Mouse (Mus musculus) thymus, adult 2 months (tissue): Measurements from ENCODE around the gene Tmem252. TPM values are rescaled to one million over a fixed set of nuclear protein-coding genes. Genes with fewer than 3 reads are reported as not detected.
"Not testable (repeated sequence)": the region's sequence is repeated elsewhere in the genome, so short reads cannot be mapped to it uniquely, and the experiment has no call there.

Source experiments
- DNase-seq: peaks from one replicate; pipeline ENCODE4 v3.0.0; 2021
- H3K27ac ChIP-seq: fragments of 200-500 bp; 2 replicates; pipeline ENCODE4 v1.5.1; 2012; ENCODE audit warnings: low read length, control low read depth; ENCODE audit not compliant: control insufficient read depth, insufficient read depth
- H3K27me3 ChIP-seq: fragments of 200-500 bp; 2 replicates; pipeline ENCODE4 v1.6.1; 2012; ENCODE audit warnings: mild to moderate bottlenecking, low read length, moderate library complexity, mixed read lengths; ENCODE audit not compliant: control insufficient read depth, insufficient read depth
- H3K36me3 ChIP-seq: fragments of 200-500 bp; 2 replicates; pipeline ENCODE4 v1.6.1; 2012; ENCODE audit warnings: mild to moderate bottlenecking, low read length, moderate library complexity; ENCODE audit not compliant: control insufficient read depth, insufficient read depth
- H3K4me1 ChIP-seq: fragments of 200-500 bp; replicated peaks from 2 replicates; pipeline ENCODE4 v1.6.1; 2012; ENCODE audit warnings: low read length; ENCODE audit not compliant: control insufficient read depth, insufficient read depth
- H3K4me3 ChIP-seq: fragments of 200-500 bp; 2 replicates; pipeline ENCODE4 v1.5.1; 2012; ENCODE audit warnings: mild to moderate bottlenecking, low read length, control low read depth, moderate library complexity; ENCODE audit not compliant: control insufficient read depth, insufficient read depth
- CTCF ChIP-seq: fragments of 200-500 bp; IDR thresholded peaks from 2 replicates; pipeline ENCODE4 v1.5.1; 2012; ENCODE audit warnings: mild to moderate bottlenecking, control low read depth, low read length, moderate library complexity, borderline replicate concordance; ENCODE audit not compliant: control insufficient read depth, poor library complexity, insufficient read depth; ENCODE audit errors: extremely low read depth
- POLR2A ChIP-seq: fragments of 200-500 bp; IDR thresholded peaks from 2 replicates; pipeline ENCODE4 v1.6.1; 2012; ENCODE audit warnings: mild to moderate bottlenecking, low read length, control low read depth, moderate library complexity; ENCODE audit not compliant: control insufficient read depth, poor library complexity, insufficient read depth; ENCODE audit errors: extremely low read depth
- WGBS: fragments of 180-500 bp; shearing (Covaris S2); methylation state at CpG from one replicate; pipeline ENCODE4 v1.1.7; 2018; 5-methylcytosine and 5-hydroxymethylcytosine counted together
- polyA plus RNA-seq: library from polyadenylated mRNA; depleted of rRNA; stranded (reverse); fragments of >200 nt; gene quantifications from 2 replicates; pipeline ENCODE4 v1.2.3, GENCODE M21; 2012

The Tmem252 gene
- polyA plus RNA-seq, 1 experiment = 0.31 TPM

DNA sequence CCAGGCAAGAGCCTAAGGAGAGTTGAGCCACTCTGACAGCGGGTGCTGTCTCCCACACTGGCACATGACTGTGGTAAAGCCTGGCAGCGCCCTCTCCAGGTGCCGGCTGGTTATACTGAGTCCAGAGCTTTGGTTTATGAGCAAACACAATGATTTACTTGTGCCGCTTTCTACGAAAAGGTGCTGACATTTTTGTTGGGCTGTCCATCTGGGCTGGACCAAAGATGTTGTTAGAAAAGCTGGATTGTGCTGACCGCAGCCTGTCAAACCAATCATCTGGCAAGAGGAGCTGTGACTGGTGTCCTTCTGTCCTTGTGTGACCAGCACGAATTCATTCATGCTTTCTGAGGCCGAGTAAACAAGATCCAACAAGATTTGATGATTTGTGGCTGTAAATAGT lies 27.9 kb downstream of the Tmem252 start:
- no peaks in the 10 kb centered on the region for H3K4me1 ChIP-seq
- H3K4me3 ChIP-seq = no peak overlapping the region
- no peak for DNase-seq
- H3K36me3 ChIP-seq = no peaks in the 10 kb centered on the region
- TF ChIP-seq POLR2A (no peak), CTCF (no peak)
- no peak overlapping the region for H3K27ac ChIP-seq
- 86% methylated on average over 8 of the region's 8 CpGs for WGBS
- H3K27me3 ChIP-seq = no peaks in the 10 kb centered on the region

DNA sequence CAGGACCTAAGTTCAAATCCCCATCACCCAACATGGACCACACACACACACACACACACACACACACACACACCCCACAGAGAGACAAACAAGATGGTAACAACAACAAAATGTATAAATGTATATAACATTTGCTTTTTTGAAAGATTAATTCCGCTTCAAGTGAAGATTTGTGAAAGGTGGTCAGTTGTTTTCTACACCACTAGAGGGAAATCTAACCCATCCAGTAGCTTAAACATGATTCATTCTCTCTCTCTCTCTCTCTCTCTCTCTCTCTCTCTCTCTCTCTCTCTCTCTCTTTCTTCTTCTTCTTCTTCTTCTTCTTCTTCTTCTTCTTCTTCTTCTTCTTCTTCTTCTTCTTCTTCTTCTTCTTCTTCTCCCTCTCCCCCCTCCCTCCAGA lies 29.4 kb downstream of the Tmem252 start:
- not testable (repeated sequence) for H3K4me3 ChIP-seq, H3K36me3 ChIP-seq, DNase-seq, H3K27ac ChIP-seq, H3K4me1 ChIP-seq, H3K27me3 ChIP-seq
- WGBS = 91% methylated on average over 1 of the region's 1 CpGs

DNA sequence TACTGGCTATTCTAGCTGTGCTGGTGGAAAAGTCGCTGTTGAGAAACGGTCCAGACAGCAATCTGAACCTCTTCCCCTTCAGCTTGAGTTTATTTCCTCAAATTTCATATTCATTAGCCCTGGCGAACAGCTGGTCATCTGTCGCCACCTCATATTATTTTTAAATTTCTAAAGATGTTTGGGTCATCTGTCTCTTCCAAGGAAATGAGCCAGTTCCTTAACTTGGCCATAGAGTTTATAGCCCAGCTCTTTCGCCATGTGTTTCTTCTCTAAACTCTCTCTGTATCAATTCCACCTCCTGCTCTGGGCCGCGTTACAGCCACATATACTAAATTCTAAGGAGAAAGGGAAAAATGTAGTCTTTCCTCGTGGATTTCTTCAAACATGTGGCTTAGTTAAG lies 29.9 kb downstream of the Tmem252 start:
- no peak overlapping the region for H3K27ac ChIP-seq
- no peak overlapping the region for H3K4me3 ChIP-seq
- TF ChIP-seq POLR2A (no peak), CTCF (no peak)
- 65% methylated on average over 8 of the region's 8 CpGs for WGBS
- no peaks in the 10 kb centered on the region for H3K27me3 ChIP-seq
- no peaks in the 10 kb centered on the region for H3K4me1 ChIP-seq
- no peaks in the 10 kb centered on the region for H3K36me3 ChIP-seq
- no peak for DNase-seq

DNA sequence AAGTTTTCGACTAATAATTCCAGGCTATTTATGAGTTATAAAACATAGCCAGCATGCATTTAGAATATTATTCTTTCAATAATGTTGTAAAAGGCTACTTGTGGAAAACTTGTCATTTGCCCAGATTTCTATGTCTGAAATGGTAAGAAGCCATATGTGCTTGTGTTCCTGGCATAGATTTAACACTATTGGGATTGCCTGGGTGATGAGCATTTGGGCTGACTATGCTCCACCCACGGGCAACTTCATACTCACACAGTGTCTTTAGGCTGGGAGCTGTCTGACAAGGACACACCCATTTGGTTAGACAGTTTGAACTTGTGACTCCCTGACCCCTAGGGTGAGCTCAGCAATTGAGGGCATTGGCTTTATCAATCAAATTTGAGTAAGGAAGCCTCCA lies 30.5 kb downstream of the Tmem252 start:
- Histone ChIP-seq H3K27me3 (no peaks in the 10 kb centered on the region), H3K4me3 (no peak overlapping the region), H3K4me1 (no peaks in the 10 kb centered on the region), H3K36me3 (no peaks in the 10 kb centered on the region), H3K27ac (no peak overlapping the region)
- TF ChIP-seq CTCF (no peak), POLR2A (no peak)
- 89% methylated on average over 2 of the region's 2 CpGs for WGBS
- no peak for DNase-seq

DNA sequence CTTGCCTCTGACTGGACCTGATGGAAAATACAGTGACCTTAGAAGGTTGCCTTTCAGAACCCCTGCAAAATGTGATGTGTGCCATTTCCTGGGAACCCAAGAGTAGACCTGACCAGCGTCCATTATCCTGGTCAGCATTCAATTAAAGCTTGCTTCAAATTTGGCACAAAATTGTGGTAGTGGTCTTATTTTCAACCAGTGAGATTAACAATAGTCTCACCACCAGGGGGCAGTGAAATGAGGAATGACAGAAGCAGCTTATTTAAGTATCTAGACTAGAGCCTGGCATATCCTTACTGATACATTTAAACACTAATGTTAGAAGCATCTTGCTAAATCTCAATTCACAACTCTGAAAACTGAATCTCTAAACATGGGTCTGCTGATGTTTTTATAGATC lies 31.6 kb downstream of the Tmem252 start:
- H3K36me3 ChIP-seq = no peaks in the 10 kb centered on the region
- peak; percentile 27 for DNase-seq
- H3K4me3 ChIP-seq = no peak overlapping the region
- H3K4me1 ChIP-seq = no peaks in the 10 kb centered on the region
- H3K27me3 ChIP-seq = no peaks in the 10 kb centered on the region
- no peak overlapping the region for H3K27ac ChIP-seq
- 95% methylated on average over 1 of the region's 1 CpGs for WGBS
- TF ChIP-seq POLR2A (no peak), CTCF (no peak)

DNA sequence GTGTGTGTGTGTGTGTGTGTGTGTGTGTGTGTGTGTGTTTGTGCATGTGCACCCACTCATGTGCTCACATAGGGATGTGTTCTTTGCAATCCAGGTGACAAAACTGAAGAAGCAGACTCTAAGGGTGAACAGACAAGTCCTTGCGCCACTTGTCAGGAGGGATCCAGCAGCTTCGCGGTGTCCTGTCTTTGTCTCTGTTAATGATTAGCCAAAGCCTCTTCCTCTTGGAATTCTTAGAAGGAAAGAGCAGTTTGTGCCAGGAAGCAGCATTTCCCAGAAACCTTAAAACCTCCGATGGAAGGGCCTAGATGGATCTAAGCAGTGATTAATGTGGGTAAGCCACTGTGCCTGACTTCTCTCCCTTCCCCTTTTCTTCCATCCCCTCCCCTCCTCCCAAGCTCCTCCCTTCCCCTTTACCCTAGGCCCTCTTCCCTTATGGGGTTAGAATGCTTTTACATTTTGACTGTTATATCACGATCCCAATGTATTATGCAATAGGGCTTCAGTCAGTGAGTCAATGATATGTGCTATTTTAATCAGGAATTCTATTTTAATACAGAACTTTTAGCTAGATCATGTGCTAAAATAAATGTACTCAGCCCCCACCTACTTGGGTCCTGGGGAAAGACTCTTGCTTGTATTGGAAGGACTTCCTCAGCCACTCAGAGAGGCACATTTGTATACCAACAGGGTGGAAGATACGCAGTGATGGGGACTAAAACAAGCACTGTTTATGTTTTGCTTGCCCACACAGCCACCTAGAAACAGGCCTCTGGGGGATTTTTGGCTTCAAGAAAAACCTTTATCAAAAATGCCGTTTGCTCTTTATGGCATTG lies 33.5 kb downstream of the Tmem252 start:
- no peaks in the 10 kb centered on the region for H3K4me1 ChIP-seq
- no peaks in the 10 kb centered on the region for H3K36me3 ChIP-seq
- H3K27me3 ChIP-seq = no peaks in the 10 kb centered on the region
- WGBS = 78% methylated on average over 7 of the region's 7 CpGs
- no peak for DNase-seq
- no peak overlapping the region for H3K27ac ChIP-seq
- no peak overlapping the region for H3K4me3 ChIP-seq
- TF ChIP-seq CTCF (no peak), POLR2A (no peak)

DNA sequence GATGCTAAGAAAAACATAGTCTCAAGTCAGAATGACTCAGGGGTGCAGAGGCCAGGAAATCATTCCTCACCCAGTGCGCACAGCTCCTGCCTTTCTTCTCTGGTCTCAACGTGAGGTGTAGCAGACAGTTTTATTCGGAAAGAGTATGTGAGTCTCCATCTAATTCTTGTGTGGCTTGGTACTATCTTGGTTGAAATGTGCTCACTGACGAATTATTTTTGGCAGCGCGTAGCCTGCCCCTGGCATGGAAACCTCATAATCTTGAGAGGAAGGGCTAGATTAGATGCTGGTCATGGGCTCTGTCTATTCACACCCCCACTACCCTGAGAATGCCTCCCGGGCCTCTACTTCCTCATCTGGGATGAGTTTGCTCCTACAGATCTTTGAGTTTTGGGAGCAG lies 34.2 kb downstream of the Tmem252 start:
- Histone ChIP-seq H3K4me1 (no peaks in the 10 kb centered on the region), H3K4me3 (no peak overlapping the region), H3K36me3 (no peaks in the 10 kb centered on the region), H3K27me3 (no peaks in the 10 kb centered on the region), H3K27ac (no peak overlapping the region)
- WGBS = 85% methylated on average over 7 of the region's 7 CpGs
- DNase-seq = no peak
- no peak for TF ChIP-seq POLR2A
- no peak for TF ChIP-seq CTCF
